Mouse (Mus musculus) spleen, adult 2 months (tissue): ENCODE measurements around the gene Il17re.

Experiments
- CTCF ChIP-seq: fragments of 200-500 bp; IDR thresholded peaks from 2 replicates; pipeline ENCODE4 v1.5.1; 2011; ENCODE audit warnings: mild to moderate bottlenecking, inconsistent platforms; ENCODE audit not compliant: insufficient read depth, insufficient read length, insufficient replicate concordance; ENCODE audit errors: extremely low read depth
- POLR2A ChIP-seq: fragments of 200-500 bp; IDR thresholded peaks from 2 replicates; pipeline ENCODE4 v1.6.1; 2011; ENCODE audit warnings: low read depth, low read length, inconsistent platforms

- no peak for TF ChIP-seq POLR2A
- no peak for TF ChIP-seq CTCF
Observed at GRCm38 (mm10) chr6:113447639-113448038, 10.6 kb upstream of the Il17re start.
